Mouse (Mus musculus): ENCODE measurements around the gene Spsb3.

DNA sequence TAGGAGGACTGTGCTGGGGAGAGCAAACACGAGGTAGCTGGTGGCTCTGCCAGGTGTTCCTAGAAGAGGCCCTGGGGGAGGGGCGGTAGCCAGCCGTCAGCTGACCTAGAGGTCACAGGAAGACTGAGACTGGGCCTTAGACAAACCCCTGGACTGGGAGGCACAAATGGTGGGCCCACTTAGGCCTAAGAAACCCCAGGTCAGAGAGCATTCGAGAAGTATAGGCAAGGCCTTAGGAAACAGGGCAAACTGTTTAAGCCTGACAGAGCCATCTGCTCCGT lies 8.4 kb upstream of the Spsb3 start:
- TF ChIP-seq CTCF (IDR thresholded peaks at IDR 0.05 in 2 of 3, conservative IDR thresholded peaks at IDR 0.05 in 1 of 3; ENCODE audit: control insufficient read depth in 1 of 3, insufficient read depth in 1 of 3, low read depth in 2 of 3, low read length in 3 of 3, poor library complexity in 1 of 3, severe bottlenecking in 1 of 3) (no peak), ETS1 (IDR thresholded peaks at IDR 0.05; ENCODE audit: low read depth, low read length) (no peak), CHD1 (IDR thresholded peaks at IDR 0.05; ENCODE audit: low read depth, low read length) (no peak), MYC (IDR thresholded peaks at IDR 0.05; ENCODE audit: low read depth, low read length) (no peak), MAX (IDR thresholded peaks at IDR 0.05; ENCODE audit: low read length) (no peak), POLR2AphosphoS2 (IDR thresholded peaks at IDR 0.05; ENCODE audit: low read length) (no peak), RAD21 (IDR thresholded peaks at IDR 0.05; ENCODE audit: low read depth, low read length) (no peak), NELFE (IDR thresholded peaks at IDR 0.05; ENCODE audit: low read depth, low read length) (no peak), POLR2A (IDR thresholded peaks at IDR 0.05; ENCODE audit: control insufficient read depth in 1 of 2, insufficient read depth in 1 of 2, low read depth in 1 of 2, low read length in 2 of 2, poor library complexity in 1 of 2) (no peak), MXI1 (IDR thresholded peaks at IDR 0.05; ENCODE audit: low read depth, low read length) (no peak), UBTF (IDR thresholded peaks at IDR 0.05; ENCODE audit: borderline replicate concordance, insufficient read depth, low read depth, low read length) (no peak), ZC3H11A (IDR thresholded peaks at IDR 0.05; ENCODE audit: low read depth, low read length) (no peak), MEF2A (IDR thresholded peaks at IDR 0.05; ENCODE audit: extremely low read depth, insufficient replicate concordance, low read depth, low read length, poor library complexity, severe bottlenecking) (no peak), EP300 (IDR thresholded peaks at IDR 0.05; ENCODE audit: low read depth in 1 of 2, low read length in 2 of 2) (no peak)
